Mouse (Mus musculus): ENCODE measurements around the gene Mcts2.
"Not testable (repeated sequence)": the region's sequence is repeated elsewhere in the genome, so short reads cannot be mapped to it uniquely, and the experiment has no call there.

The Mcts2 gene

DNA sequence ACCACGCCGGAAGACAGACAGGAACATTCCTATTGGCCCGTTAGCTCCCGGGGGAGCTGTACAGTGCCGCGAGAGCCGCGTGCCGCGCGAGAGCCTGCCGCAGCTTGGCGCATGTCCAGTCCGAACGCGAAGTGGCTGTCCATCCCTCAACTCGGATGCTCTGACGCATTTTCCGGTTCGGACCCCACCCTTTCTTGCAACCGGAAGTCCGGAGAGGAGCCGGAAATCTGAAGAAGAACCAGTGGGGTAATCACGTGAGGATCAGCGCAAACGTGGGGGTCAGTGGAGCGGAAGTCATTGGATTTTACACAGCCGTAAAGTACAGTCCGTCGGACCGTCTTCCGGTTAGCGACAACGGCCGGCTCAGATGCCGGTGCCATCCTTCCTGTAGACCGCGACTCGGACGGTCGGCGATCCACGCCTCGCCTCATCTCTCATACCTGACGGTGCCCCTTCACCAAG is at the start of gene Mcts2:
Gene Mcts2, plus strand, starts transcription at position 230 of the 462 bp plus-strand sequence.
- peak; percentile 82 to 84 for DNase-seq (ENCODE audit: low spot score in 2 of 2)

DNA sequence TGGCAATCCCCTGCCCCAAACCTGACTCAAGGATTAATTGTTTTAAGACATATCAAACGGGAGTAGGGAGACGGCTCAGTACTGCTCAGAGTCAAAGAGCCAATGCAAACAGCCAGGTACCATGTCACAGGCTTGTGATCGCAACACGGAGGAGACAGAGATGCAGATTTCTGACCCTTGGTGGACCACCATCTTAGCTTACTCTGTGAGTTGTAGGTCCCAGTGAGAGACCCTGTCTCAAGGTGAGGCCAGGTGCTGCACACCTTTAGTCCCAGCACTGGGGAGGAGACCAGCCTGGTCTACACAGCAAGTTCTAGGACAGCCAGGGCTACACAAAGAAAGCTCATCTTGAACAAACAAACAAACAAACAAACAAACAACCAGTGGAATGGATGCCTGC is 49.5 kb upstream of the Mcts2 start:
- DNase-seq (ENCODE audit: low spot score in 2 of 2) = no peak

DNA sequence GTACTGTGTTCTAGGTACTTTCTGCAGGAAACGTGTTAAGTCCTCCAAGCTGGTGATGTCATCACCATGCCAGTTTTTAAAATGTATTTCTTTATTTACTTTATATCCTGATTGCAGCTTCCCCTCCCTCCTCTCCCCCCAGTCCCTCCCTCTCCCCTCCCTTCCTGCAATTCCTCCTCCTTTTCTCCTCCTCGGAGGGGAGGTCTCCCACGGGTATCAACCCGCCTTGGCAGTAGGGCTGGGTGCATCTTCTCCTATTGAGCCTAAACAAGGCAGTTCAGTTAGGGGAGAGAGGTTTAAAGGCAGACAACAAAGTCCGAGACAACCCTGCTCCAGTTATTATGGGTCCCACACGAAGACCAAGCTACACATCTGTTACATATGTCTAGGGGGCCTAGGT is 48.0 kb upstream of the Mcts2 start:
- DNase-seq (ENCODE audit: low spot score in 2 of 2) = no peak

DNA sequence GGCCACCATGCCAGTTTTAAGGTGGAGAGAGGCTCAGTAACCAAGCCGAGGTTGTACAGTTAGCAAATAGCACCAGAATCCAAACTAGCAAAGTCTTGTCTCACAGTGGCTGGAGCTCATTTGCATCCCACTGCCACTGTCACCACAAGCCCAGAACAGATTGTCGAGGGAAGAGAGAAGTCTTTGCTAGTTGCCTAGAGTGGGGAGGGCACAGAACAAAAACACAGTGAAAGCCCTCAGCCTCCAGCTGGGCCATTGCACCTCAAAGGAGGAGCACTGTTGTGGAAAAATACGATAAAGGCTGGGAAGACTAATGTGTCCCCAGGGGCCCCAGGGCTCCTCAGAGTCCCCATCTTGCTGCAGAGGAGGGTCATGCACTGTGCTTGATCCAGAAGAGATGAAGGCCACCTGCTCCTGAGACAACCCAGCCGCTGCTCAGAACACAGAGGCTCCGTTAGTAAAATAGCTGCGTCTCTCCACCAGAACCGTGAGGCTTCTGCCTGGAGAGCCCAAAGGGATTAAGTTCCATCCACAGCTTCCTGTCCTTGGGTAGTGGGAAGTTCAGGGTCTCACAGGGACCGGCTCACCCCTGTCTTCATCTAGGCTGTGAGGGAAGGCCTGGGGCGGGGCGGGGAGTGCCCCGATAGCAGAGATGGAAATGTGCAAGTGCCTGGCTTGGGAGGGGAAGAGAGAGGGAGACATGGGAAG is 47.3 kb upstream of the Mcts2 start:
- no peak for DNase-seq (ENCODE audit: low spot score in 2 of 2)

DNA sequence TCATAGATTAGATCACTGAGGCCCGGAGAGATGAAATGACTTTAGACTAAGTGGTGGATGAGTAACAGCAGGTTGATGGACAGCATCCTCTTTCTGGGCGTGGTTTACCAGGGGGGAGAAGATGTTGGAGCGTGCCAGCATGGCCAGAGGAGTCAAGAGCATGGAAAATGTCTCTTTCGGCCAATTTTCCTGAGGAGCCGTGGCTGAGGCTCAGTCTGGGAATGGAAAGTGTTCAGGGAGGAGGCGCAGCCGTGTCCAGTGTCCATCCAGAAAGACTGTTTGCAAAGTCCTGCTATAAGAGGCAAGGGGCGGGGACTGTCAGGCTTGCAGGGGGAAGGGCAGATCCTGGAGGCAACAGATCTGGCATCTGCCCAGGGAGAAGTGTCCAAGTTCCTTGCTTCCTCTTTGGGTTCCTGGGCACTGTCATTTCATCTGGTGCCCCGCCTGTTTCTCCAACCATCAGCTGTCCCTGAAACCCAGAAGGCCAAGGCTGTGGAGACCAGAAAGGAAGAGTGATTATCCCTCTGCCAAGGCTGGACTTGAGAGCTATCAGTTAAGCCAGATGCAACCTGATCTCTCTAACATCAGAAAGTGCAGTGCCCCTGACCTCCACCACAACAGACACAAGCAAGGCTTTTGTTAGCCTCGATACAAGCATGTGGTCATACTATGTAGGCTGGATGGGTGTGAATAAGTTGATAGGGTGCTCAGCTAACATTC is 33.8 kb upstream of the Mcts2 start:
- DNase-seq (ENCODE audit: low spot score in 2 of 2) = no peak

DNA sequence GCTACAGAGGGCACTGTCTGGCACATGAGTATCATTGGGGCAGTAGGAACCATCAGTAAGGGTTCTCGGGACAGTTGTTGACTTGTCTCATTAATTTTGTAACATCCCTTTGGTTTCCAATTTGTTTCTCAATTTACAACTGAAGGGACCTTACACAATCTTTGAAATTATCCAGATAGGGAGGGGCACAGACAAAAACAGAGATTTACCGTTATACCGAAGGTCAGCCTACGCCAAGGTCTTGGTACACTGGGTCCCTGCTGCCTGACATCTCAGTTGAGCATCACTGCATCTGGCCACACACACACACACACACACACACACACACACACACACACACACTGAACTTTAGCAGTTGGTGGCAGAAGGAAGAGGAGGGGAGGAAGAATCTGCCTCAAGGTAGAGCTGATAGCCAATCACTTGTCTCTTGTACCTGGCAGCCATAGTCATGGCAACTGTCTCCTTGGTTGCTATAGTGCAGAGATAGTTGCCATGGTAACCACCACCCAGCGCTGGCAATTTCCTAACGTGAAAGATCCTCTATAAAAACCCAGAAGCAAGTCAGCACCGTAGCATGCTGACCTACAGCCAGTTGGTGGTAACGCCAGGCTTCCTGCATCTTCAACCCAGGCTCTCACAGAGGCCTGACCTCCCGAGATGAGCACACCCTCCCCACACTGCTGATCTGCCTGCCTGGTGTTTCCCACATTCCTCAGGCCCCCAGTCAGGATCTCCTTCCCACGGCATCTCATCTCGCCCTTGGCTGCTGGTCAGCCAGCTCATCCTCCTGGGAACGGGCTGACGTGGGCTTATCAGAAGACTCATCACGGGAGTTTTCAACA is 32.7 kb upstream of the Mcts2 start:
- DNase-seq (ENCODE audit: low spot score in 2 of 2) = peak in 1 of 2 experiments; percentile 55

DNA sequence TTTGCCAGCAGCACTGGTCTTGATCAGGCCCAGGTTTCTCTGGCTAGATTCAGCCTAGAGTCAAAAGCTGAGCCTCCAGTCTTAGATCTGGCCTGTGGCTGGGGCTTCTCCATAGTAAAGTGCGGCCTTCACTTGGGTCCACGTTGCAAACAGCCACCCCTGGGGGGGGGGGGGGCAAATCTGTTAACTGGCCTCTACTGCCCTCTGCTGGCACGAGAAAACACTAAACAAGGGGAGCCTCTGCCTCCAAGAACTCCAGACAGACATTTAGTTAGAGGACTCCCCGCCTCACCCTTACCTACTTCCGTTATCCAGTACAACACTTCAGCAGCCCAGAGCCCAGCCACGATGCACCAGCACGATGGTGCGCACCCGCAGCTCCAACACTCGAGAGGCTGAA is 29.4 kb upstream of the Mcts2 start:
- DNase-seq (ENCODE audit: low spot score in 2 of 2) = no peak

DNA sequence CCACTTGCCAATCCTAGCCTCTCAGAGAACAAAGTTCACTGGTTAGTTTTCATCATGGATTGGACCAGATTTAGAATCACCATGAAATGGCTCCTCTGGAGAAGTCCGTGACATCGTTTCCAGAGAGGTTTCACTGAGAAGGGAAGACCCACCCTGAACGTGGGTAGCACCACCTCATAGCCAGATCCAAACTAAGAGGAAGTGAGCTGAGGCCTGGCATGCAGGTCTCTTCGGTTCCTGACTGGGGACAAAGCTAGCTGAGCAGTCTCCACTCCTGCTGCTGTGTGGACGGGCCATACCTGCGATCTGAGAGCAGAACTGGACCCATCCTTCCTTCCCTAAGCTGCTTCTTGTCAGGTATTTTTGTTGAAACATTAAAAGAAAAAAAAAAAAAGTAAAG is 25.7 kb upstream of the Mcts2 start:
- DNase-seq (ENCODE audit: low spot score in 2 of 2) = no peak

DNA sequence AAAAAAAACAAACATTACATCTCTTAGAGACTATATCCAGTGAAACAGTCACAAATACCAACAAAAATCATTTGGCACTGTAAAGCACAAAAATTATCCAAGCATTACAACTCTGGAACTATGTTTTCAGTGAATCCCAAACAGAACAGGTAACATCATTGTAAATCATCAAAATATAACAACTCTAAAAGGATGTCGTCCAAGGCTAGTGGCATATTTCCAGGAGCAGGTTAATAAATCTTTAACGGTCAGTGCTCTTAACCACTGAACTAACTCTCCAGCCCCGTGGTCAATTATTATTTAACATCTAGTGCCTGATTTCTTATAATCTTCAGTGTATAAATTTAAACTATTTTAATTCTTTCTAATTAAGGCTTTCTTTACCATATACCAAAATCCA is 20.6 kb upstream of the Mcts2 start:
- DNase-seq (ENCODE audit: low spot score in 2 of 2) = not testable (repeated sequence)

DNA sequence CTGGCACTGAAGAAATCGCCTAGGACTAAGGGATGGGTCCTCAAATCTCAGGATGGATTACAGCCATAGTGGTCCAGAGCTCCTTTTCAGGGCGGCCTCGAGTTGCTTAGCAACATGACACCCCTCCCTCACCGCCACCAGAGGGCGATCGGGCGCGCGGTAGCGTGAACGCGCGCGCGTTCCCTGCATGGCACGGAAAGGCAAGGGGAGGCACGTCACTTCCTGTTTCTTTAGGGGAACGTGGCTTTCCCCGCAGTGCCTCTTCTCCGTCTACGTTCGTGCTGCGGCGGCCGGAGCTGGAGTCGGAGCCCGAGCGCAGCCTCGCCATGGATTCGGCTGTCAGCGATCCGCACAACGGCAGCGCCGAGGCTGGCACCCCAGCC is 17.6 kb upstream of the Mcts2 start, which contains the start of gene H13:
Gene H13, plus strand, starts transcription at position 206 of the 383 bp plus-strand sequence.
- DNase-seq (ENCODE audit: low spot score in 2 of 2) = peak; percentile 81 to 85

DNA sequence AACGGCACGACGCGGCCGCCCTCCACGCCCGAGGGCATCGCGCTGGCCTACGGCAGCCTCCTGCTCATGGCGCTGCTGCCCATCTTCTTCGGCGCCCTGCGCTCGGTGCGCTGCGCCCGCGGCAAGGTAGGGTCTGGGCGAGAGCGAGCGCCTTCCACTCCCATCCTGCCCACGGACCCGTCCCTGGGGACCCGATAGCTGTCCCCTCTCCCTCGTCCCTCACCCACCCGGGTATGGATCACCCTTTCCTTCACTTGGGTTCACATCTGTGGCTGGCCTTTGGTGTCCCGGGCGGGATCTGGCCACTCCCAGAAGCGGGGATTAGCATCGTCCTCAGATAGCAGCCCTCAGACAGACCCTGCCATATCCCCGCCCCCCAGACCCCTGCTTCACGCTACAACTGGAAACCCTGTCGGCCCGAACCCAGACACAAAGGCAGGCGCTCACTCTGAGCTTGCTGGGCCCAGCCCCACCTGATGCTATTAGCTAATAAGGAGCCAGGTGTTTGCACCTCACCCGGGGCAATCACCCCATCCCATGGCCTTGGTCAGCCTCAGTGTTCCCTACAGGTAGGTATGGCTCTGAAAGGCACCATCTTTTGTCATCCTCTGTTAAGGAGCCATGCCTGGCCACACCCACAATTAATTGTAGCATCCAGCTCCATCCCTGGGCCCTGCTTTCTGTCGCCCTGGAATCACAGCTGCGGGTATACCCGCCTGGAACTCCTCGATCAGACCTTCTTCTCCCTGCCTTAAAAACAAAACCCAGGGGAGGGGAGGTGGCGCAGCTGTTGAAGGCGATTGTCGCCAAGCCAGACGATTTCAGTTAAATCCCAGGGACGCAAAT is 17.0 kb upstream of the Mcts2 start:
- DNase-seq (ENCODE audit: low spot score in 2 of 2) = no peak

DNA sequence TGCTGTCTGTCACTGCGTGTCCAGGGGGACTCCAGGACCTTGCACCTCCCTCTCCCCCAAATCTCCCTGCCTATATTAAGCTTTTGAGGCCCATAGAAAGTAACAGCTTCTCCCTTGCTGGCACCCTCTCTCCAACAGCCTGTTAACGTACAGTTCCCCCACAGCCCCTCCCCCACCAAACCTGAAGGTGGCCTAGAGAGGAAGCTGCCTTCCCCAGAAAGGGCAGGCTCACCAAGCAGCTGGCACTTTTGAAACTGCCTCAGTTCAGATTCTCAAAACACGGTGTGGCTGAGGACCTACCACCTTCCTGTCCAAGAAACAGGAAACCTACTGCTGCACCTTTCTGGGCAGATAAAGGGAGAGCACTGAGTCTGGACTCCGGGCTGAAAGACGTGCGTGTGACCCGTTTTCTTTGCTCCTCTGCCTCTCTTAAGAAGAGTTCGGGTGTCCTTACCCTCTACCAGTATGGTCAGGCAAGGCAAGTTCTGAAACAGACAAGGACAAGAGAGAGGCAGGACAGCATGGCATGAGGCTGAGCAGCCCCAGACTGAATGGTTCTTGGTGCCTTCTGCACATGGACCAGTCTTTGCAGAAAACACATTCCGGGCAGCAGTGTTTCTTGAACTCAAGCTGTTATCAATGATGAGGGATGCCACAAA is 15.7 kb upstream of the Mcts2 start:
- no peak for DNase-seq (ENCODE audit: low spot score in 2 of 2)

DNA sequence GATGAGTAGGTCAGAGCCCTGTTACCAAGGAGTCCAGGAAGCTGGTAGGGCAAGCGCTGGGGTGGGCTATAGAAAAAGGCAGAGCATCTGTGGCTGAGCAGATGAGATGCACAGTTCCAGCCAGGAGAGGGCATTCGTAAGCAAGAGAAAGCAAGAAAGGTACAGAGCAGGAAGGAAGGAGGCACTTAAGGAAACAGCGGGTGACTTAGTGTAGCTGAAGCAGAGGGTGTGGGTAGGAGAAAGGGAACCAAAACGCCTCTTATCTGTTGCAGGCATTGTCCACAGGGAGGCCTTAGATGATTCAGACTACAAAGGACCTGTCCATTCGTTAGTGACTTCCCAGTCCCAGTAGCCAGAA is 15.2 kb upstream of the Mcts2 start:
- no peak for DNase-seq (ENCODE audit: low spot score in 2 of 2)

DNA sequence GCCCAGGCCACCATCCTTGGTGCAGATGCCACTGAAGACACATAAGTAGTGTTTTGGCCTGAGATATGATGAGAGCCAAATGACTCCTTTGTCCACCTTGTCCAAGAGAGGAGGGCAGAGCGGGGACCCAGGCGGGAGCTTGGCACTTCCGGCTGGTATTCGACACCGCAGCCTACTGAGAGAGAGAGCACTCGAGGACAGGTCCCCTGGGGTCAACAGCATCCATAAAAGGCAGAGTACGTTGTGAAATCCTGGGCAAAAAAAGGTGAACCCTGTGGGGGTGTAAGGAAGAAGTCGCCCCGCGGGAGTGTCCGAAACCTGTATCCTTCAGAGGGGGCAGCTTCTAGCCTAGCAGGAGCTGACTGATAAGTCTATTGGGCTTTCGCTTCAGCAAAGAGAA is 14.7 kb upstream of the Mcts2 start:
- no peak for DNase-seq (ENCODE audit: low spot score in 2 of 2)

DNA sequence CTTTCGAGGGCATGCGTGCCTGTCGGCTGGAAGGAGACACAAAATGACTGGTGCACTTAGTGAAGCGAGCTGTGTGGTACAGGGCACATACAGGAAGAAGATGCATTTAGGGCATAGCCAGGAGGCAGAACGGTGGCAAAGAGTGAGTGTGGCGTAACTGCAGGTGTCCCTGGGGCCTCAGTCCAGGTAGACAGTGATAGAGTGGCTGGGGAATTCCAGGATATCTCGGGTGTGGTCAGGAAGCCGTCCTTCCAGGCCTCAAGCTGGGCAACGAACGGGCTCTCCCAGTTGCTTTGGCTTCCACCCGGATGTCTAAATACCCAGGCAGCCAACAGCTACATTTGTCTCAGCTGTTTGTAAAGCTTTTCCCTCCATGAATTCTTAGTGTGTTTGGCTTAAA is 12.7 kb upstream of the Mcts2 start:
- DNase-seq (ENCODE audit: low spot score in 2 of 2) = no peak

DNA sequence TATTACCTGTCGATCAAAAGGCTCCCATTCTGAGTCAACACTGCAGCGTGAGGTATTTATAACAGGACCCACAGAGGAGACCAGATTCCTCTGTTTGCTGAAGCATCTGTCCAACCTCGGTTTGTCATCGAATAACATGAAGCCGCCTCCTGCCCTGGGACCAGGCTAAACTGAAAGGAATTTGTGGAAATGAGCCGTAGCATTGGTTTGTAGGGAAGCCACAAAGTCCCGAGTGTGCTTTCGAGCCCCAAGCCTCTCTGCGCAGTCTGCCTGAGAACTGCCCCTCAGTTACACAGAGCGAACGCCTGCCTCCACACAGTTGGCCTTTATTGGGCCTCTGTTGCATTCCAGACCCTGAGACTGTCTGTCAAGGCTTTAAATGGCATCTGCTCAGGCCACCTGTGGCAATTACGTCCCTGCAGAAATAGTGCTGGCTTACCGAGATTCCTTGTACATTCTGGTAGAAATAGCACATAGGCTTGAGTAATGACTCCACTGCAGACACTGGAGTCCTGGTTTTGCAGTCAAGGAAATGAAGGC is 11.5 kb upstream of the Mcts2 start:
- no peak for DNase-seq (ENCODE audit: low spot score in 2 of 2)

DNA sequence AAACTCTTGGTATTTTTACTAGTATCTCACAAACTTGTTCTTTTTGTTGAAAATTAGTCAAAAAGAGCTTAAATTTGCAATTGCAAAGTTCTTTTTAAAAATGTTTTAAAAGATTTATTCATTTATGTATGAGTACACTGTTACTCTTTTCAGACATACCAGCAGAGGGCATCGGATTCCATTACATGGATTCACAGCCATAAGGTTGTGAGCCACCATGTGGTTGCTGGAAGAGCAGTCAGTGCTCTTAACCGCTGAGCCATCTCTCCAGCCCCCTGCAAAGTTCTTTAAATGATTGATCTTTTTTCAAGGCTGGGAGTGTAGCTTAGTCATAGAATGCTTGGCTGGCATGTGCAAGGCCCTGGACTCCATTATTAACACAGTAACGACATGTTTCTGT is 8.5 kb upstream of the Mcts2 start:
- DNase-seq (ENCODE audit: low spot score in 2 of 2) = no peak

DNA sequence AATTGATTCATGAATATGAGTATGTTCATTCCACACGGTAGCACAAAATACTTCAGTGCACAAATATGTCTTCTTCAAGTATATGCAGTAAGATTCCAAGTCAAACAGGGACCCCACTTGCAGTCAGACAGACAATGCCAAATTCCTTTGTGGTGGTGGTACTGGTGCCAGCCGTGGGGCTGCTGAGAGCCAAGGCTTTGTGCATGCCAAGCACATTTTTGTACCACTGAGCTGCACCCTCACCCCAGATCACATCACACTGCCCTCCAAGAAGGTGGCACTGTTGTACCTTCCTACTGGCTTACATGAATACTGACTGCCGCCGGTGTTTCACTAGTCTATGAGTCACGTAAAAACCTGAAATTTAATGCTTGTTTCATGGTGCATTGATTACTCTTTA is 7.9 kb upstream of the Mcts2 start:
- DNase-seq (ENCODE audit: low spot score in 2 of 2) = no peak

DNA sequence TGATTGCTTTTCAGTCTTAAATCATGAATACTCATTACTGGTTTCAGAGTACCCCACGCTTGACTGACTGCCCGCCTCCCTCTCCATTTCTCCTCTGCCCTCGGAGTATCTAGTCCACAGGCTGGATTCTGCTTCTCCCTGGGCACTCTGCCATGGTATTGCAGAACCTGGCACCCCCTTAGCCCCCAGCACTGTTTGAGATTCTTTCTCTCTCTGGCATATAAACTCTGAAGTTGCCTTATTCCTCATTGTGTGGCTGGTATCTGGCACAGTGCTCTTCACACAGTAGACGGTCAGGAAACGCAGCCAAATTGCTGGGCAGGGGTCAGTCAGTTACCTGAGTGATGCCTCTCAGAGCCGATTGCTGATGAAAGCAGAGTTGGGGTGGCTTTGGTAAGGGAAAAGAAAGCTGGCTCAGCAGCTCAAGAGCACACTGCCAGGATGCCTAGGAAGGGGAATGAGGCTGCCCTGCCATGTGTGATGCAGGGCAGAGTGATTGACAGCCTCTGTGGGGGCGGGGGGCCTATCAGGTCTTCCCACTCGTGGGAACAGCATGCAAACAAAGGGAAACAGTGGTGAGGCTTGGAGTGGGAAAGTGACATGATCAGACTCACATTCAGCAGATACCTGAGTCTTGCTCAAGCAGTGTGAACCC is 7.0 kb upstream of the Mcts2 start:
- no peak for DNase-seq (ENCODE audit: low spot score in 2 of 2)

DNA sequence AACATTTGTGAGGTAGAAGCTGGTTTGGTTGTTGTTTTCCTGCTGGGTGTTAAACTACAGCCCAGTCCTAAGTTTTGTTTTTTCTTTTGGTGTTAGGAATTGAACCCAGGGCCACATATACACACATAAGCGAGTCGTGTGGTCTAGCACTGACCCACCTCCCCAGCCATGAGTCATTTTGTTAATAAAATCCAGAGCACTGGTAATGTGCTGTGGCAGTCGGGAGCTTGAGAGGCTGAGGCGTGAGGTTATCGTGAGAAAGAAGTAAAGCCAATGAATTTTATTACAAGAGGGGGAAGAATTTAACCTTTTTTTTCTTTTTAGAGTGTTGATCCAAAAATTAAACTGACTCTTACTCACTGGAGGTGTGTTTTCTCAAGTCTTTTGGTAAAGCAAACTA is 3.7 kb upstream of the Mcts2 start:
- DNase-seq (ENCODE audit: low spot score in 2 of 2) = no peak
